Mouse (Mus musculus) MEL (cell line): Measurements from ENCODE around the gene Dis3l. TPM values are rescaled to one million over a fixed set of nuclear protein-coding genes. Genes with fewer than 3 reads are reported as not detected.

Experiments used
- DNase-seq: peaks from one replicate; pipeline ENCODE4 v3.0.0; 2011; ENCODE audit warnings: low read depth, low spot score
- H3K27ac ChIP-seq: 2 replicates; pipeline ENCODE4 v1.5.1; 2012; ENCODE audit warnings: low read depth, mild to moderate bottlenecking, control low read depth, low read length, moderate library complexity; ENCODE audit not compliant: control insufficient read depth
- H3K27me3 ChIP-seq, 2 experiments: fragments of 150-350 bp in 1 of 2; sonication (generic) in 1 of 2; 2 replicates each; pipeline ENCODE4 v1.6.1; 2012; ENCODE audit warnings: low read length in 2 of 2, mild to moderate bottlenecking in 2 of 2, improper control_type of control experiment in 1 of 2, moderate library complexity in 1 of 2; ENCODE audit not compliant: insufficient read depth in 2 of 2, control insufficient read depth in 1 of 2
- H3K36me3 ChIP-seq, 2 experiments: 2 replicates each; pipeline ENCODE4 v1.6.1; 2012 to 2014; ENCODE audit warnings: low read length in 2 of 2, improper control_type of control experiment in 1 of 2, inconsistent platforms in 1 of 2, mild to moderate bottlenecking in 1 of 2; ENCODE audit not compliant: insufficient read depth in 2 of 2, control insufficient read depth in 1 of 2
- H3K4me1 ChIP-seq, 2 experiments: fragments of 150-350 bp in 1 of 2; sonication (generic) in 1 of 2; 2 replicates each; pipeline ENCODE4 v1.6.1; 2012; ENCODE audit warnings: low read length in 2 of 2, improper control_type of control experiment in 1 of 2, mild to moderate bottlenecking in 1 of 2; ENCODE audit not compliant: insufficient read depth in 2 of 2, control insufficient read depth in 1 of 2
- H3K4me3 ChIP-seq, 2 experiments: fragments of 150-350 bp in 1 of 2; sonication (generic) in 1 of 2; 2 replicates each; pipeline ENCODE4 v1.5.1; 2012; ENCODE audit warnings: low read depth in 2 of 2, low read length in 2 of 2, mild to moderate bottlenecking in 2 of 2, moderate library complexity in 2 of 2, control low read depth in 1 of 2, improper control_type of control experiment in 1 of 2; ENCODE audit not compliant: control insufficient read depth in 1 of 2, insufficient read depth in 1 of 2
- H3K79me2 ChIP-seq: 2 replicates; pipeline ENCODE4 v1.6.1; 2012; ENCODE audit warnings: mild to moderate bottlenecking, low read length, moderate library complexity; ENCODE audit not compliant: control insufficient read depth, poor library complexity, insufficient read depth
- H3K9ac ChIP-seq: 2 replicates; pipeline ENCODE4 v1.6.1; 2012; ENCODE audit warnings: low read depth, mild to moderate bottlenecking, control low read depth, low read length, moderate library complexity; ENCODE audit not compliant: control insufficient read depth, poor library complexity, severe bottlenecking
- H3K9me3 ChIP-seq: fragments of 150-350 bp; sonication (generic); replicated peaks from 2 replicates; pipeline ENCODE4 v1.6.1; 2012; ENCODE audit warnings: mild to moderate bottlenecking, low read length, improper control_type of control experiment, moderate library complexity; ENCODE audit not compliant: insufficient read depth
- BHLHE40 ChIP-seq: IDR thresholded peaks from 2 replicates; pipeline ENCODE4 v1.6.1; 2012; ENCODE audit warnings: low read depth, mild to moderate bottlenecking, inconsistent platforms, low read length, improper control_type of control experiment, borderline replicate concordance
- CHD1 ChIP-seq: IDR thresholded peaks from 2 replicates; pipeline ENCODE4 v1.6.1; 2012; ENCODE audit warnings: low read depth, mild to moderate bottlenecking, inconsistent platforms, low read length, improper control_type of control experiment
- CHD2 ChIP-seq: IDR thresholded peaks from 2 replicates; pipeline ENCODE4 v1.6.1; 2011; ENCODE audit warnings: low read length, improper control_type of control experiment
- E2F4 ChIP-seq: IDR thresholded peaks from 2 replicates; pipeline ENCODE4 v1.6.1; 2011; ENCODE audit warnings: low read depth, low read length, improper control_type of control experiment, borderline replicate concordance
- GABPA ChIP-seq: IDR thresholded peaks from 2 replicates; pipeline ENCODE4 v1.6.1; 2012; ENCODE audit warnings: low read depth, mild to moderate bottlenecking, inconsistent platforms, low read length, improper control_type of control experiment, moderate library complexity
- GATA1 ChIP-seq: IDR thresholded peaks from 2 replicates; pipeline ENCODE4 v1.6.1; 2011; ENCODE audit warnings: low read depth, low read length, improper control_type of control experiment
- JUND ChIP-seq: IDR thresholded peaks from 2 replicates; pipeline ENCODE4 v1.6.1; 2011; ENCODE audit warnings: low read depth, mild to moderate bottlenecking, improper control_type of control experiment, low read length
- KAT2A ChIP-seq: conservative IDR thresholded peaks from 2 replicates; pipeline ENCODE4 v1.6.1; 2012; ENCODE audit warnings: low read depth, low read length, improper control_type of control experiment, inconsistent platforms
- MAFK ChIP-seq: IDR thresholded peaks from 2 replicates; pipeline ENCODE4 v1.6.1; 2011; ENCODE audit warnings: low read depth, mild to moderate bottlenecking, low read length, improper control_type of control experiment, borderline replicate concordance
- MAX ChIP-seq: IDR thresholded peaks from 2 replicates; pipeline ENCODE4 v1.6.1; 2011; ENCODE audit warnings: low read length, improper control_type of control experiment
- POLR2A ChIP-seq, 2 experiments: IDR thresholded peaks; 2 replicates each; pipeline ENCODE4 v1.6.1; 2011 to 2012; ENCODE audit warnings: low read length in 2 of 2, mild to moderate bottlenecking in 2 of 2, control low read depth in 1 of 2, improper control_type of control experiment in 1 of 2, low read depth in 1 of 2, moderate library complexity in 1 of 2; ENCODE audit not compliant: control insufficient read depth in 1 of 2, insufficient read depth in 1 of 2, poor library complexity in 1 of 2
- POLR2AphosphoS2 ChIP-seq: IDR thresholded peaks from 2 replicates; pipeline ENCODE4 v1.6.1; 2011; ENCODE audit warnings: low read length, improper control_type of control experiment
- POLR2AphosphoS5 ChIP-seq: IDR thresholded peaks from 2 replicates; pipeline ENCODE4 v1.6.1; 2012; ENCODE audit warnings: low read depth, borderline replicate concordance, mild to moderate bottlenecking, inconsistent platforms, low read length, moderate library complexity, mixed read lengths
- SMC3 ChIP-seq: IDR thresholded peaks from 2 replicates; pipeline ENCODE4 v1.6.1; 2011; ENCODE audit warnings: low read depth, low read length, improper control_type of control experiment
- TAL1 ChIP-seq: IDR thresholded peaks from 2 replicates; pipeline ENCODE4 v1.6.1; 2012; ENCODE audit warnings: mild to moderate bottlenecking, inconsistent platforms, low read length, moderate library complexity, mixed read lengths
- TBP ChIP-seq: IDR thresholded peaks from 2 replicates; pipeline ENCODE4 v1.8.0; 2011; ENCODE audit warnings: low read depth, low read length, improper control_type of control experiment
- TCF12 ChIP-seq: IDR thresholded peaks from 2 replicates; pipeline ENCODE4 v1.6.1; 2014; ENCODE audit warnings: low read depth, mild to moderate bottlenecking, inconsistent platforms, low read length, improper control_type of control experiment, moderate library complexity
- UBTF ChIP-seq: IDR thresholded peaks from 2 replicates; pipeline ENCODE4 v1.6.1; 2012; ENCODE audit warnings: low read depth, mild to moderate bottlenecking, inconsistent platforms, low read length, improper control_type of control experiment, moderate library complexity, borderline replicate concordance; ENCODE audit not compliant: insufficient read depth
- USF1 ChIP-seq: IDR thresholded peaks from 2 replicates; pipeline ENCODE4 v1.6.1; 2014; ENCODE audit warnings: low read depth, mild to moderate bottlenecking, inconsistent platforms, low read length, improper control_type of control experiment, moderate library complexity
- USF2 ChIP-seq, 2 experiments: IDR thresholded peaks; 2 replicates each; pipeline ENCODE4 v1.6.1; 2011 to 2012; ENCODE audit warnings: improper control_type of control experiment in 2 of 2, low read length in 2 of 2, borderline replicate concordance in 1 of 2, inconsistent platforms in 1 of 2, low read depth in 1 of 2, mild to moderate bottlenecking in 1 of 2; ENCODE audit not compliant: insufficient read depth in 1 of 2
- ZC3H11A ChIP-seq: IDR thresholded peaks from 2 replicates; pipeline ENCODE4 v1.6.1; 2012; ENCODE audit warnings: low read depth, mild to moderate bottlenecking, inconsistent platforms, low read length, improper control_type of control experiment
- ZKSCAN1 ChIP-seq: IDR thresholded peaks from 2 replicates; pipeline ENCODE4 v1.6.1; 2012; ENCODE audit warnings: low read depth, mild to moderate bottlenecking, inconsistent platforms, low read length, improper control_type of control experiment, moderate library complexity
- ZNF384 ChIP-seq: IDR thresholded peaks from 2 replicates; pipeline ENCODE4 v1.6.1; 2012; ENCODE audit warnings: low read depth, mild to moderate bottlenecking, inconsistent platforms, low read length, improper control_type of control experiment
- polyA plus RNA-seq, 2 experiments: library from polyadenylated mRNA; stranded (reverse) in 1 of 2; unstranded in 1 of 2; fragments of >175 nt in 1 of 2; fragments of >200 nt in 1 of 2; gene quantifications; 2 replicates each; pipeline versions ENCODE4 v1.2.1 to v1.2.4; 2012; ENCODE audit warnings: low replicate concordance in 2 of 2, low read depth in 1 of 2; ENCODE audit not compliant: insufficient read length in 2 of 2, insufficient read depth in 1 of 2, missing spikeins in 1 of 2
- total RNA-seq: library from RNA; depleted of rRNA; stranded (reverse); fragments of 300-350 nt; gene quantifications from 2 replicates; pipeline ENCODE4 v1.2.3, GENCODE M21; 2012

The Dis3l gene
- total and polyA plus RNA-seq, 3 experiments: 13.1 to 14.0 TPM; not detected in 1

DNA sequence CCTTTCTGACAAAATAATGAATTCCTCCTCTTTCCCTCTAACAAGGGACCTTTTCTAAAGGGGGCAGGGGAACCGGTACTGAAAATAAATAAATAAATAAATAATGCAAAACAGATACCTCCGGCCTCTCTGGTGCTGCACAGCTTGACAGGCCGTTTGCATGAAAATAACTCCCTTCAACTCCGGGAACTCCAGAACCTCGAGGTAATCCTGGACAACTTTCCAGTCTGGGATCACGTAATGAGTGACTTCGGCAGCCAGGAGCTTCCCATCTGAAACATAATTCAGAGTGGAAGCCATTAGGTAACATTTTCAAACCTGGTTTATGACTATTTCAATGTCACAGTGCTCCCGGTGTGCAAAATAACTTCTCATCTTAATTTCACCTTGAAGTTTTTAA, 1.7 kb downstream of the Dis3l start:
- H3K27ac ChIP-seq: no peak overlapping the region
- no peak overlapping the region for H3K9ac ChIP-seq
- no peaks in the 10 kb centered on the region for H3K27me3 ChIP-seq
- H3K4me3 ChIP-seq: no peak overlapping the region
- H3K4me1 ChIP-seq: no peaks in the 10 kb centered on the region; a peak in 1 of 4 replicates
- H3K36me3 ChIP-seq: peaks cover 0 to 5% of the 10 kb centered on the region in 2 experiments; a peak in 2 of 4 replicates
- peaks cover 13% of the 10 kb centered on the region for H3K79me2 ChIP-seq
- no peaks in the 10 kb centered on the region for H3K9me3 ChIP-seq
- no peak for DNase-seq
- TF ChIP-seq USF1 (no peak), KAT2A (no peak), POLR2AphosphoS5 (no peak), ZC3H11A (no peak), POLR2AphosphoS2 (no peak)

DNA sequence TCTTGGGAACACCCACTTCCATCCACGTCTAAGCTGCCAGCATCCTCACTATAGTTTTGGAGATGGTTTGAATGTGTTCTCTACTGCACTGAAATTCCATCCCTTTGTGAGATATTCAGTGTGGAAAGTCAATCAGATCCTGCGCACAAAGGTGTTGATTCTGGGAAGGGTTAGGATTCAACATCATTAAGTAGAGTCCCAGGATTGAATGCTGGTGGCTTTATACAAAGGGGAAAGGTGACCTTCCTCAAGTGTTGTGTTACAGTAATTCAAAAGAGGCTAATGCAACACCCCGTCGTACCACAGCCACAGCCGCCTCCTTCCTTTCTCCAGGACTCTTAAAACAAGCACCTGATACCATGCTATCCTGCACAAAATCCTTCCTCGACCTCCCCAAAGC, 5.3 kb downstream of the Dis3l start:
- Histone ChIP-seq H3K27ac (no peak overlapping the region), H3K4me1 (no peaks in the 10 kb centered on the region), H3K9ac (no peak overlapping the region), H3K36me3 (no peaks in the 10 kb centered on the region), H3K79me2 (peaks cover 9% of the 10 kb centered on the region), H3K27me3 (no peaks in the 10 kb centered on the region), H3K9me3 (no peaks in the 10 kb centered on the region), H3K4me3 (no peak overlapping the region)
- DNase-seq: no peak
- TF ChIP-seq CHD2: no peak
- TF ChIP-seq BHLHE40: no peak
- TF ChIP-seq CHD1: no peak
- no peak for TF ChIP-seq TBP
- no peak for TF ChIP-seq SMC3
- TF ChIP-seq MAFK: no peak
- TF ChIP-seq ZNF384: no peak
- TF ChIP-seq UBTF: no peak
- no peak for TF ChIP-seq ZKSCAN1
- no peak for TF ChIP-seq E2F4
- no peak for TF ChIP-seq MAX
- TF ChIP-seq JUND: no peak
- TF ChIP-seq TCF12: no peak
- TF ChIP-seq GATA1: no peak
- no peak for TF ChIP-seq GABPA
- no peak for TF ChIP-seq TAL1
- no peak for TF ChIP-seq USF2 (IDR thresholded peaks at IDR 0.05; ENCODE audit: borderline replicate concordance in 1 of 2, insufficient read depth in 1 of 2, low read depth in 1 of 2, low read length in 2 of 2)
- no peak for TF ChIP-seq POLR2A (IDR thresholded peaks at IDR 0.05; ENCODE audit: control insufficient read depth in 1 of 2, insufficient read depth in 1 of 2, low read depth in 1 of 2, low read length in 2 of 2, poor library complexity in 1 of 2)
